Mouse (Mus musculus) brain, embryonic 14.5 days (tissue): ENCODE measurements at regions not wholly inside any gene's neighbourhood (a gene's known extent, or its start where the extent isn't known, plus 50 kb on each side); places are given as distances from the start of the nearest gene placed in this dataset.

ENCODE experiments used
- CTCF ChIP-seq: fragments of 200-500 bp; IDR thresholded peaks from 2 replicates; pipeline ENCODE4 v1.5.1; 2012; ENCODE audit warnings: inconsistent platforms, mild to moderate bottlenecking, moderate library complexity, borderline replicate concordance; ENCODE audit not compliant: insufficient read depth, insufficient read length; ENCODE audit errors: extremely low read depth
- POLR2A ChIP-seq: fragments of 200-500 bp; IDR thresholded peaks from 2 replicates; pipeline ENCODE4 v1.6.1; 2012; ENCODE audit warnings: mild to moderate bottlenecking, inconsistent platforms, borderline replicate concordance; ENCODE audit not compliant: poor library complexity, insufficient read depth, insufficient read length, severe bottlenecking; ENCODE audit errors: extremely low read depth

DNA sequence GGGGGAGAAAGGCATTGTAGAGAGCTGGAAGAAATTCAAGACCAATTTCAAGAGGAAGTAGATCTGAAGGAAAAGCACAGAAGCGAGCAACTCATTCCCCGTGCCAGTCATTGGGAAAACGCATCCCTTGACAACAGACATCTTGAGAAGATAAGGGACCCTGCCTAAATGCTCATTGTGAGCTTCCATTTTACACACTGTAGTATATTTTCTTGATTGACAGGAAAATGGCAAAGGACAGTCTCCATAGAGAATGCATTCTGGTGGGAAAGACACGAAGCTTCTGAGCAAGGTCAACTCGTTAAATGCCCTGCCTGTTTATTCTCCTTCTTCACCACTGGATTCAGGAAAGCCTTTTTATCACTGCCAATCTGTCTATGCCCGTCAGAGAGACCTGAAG is 424.1 kb upstream of the Vwc2 start:
- TF ChIP-seq CTCF (no peak), POLR2A (no peak)
